Mouse (Mus musculus) induced T-regulatory cell, adult 2 months (primary cell): Measurements from ENCODE around the gene 4933425L06Rik.
A peak's percentile ranks its signal among the peaks of the same experiment; 100 is the strongest.

Experiments
- DNase-seq: peaks from one replicate; pipeline ENCODE4 v3.0.0-alpha.2; 2012; ENCODE audit warnings: low read depth

Gene 4933425L06Rik

DNA sequence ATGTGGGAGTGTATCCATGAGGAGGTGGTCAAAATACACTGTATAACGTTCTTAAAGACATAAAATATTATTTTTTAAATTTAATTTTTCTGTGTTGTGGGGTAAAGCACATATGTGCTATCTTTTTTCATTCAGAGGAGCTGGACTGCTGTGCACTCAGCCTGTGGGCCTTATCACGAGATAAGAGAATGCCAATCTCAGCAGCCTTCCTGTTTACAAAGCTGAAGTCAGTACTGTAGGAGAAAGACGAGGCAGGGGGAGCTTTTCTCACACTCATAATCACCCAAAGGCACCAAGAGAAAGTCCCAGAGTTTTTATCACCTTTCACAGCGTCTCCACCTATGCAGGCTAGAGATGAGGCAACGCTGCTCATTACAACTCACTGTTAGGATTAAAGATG lies 52.5 kb downstream of the 4933425L06Rik start:
- DNase-seq, result no peak

DNA sequence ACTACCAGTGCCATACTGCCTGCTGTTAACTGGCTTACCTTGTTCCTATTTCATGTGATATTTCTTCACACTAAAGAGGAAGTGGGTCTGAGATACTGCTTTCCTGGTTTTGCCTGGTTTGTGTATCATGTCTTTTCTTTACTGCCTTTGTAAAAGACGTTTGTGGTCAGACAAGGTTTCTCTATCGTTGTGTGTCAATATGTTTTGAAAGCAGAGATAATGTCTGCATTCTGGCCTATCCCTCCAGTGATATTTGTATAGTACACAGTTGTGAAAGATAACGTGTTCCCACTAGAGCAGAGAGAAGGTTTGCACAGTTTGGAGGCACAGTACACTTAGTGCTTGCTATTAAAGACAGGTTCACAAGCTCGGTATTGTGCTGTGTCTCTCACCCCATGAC lies 58.0 kb downstream of the 4933425L06Rik start:
- no peak for DNase-seq

DNA sequence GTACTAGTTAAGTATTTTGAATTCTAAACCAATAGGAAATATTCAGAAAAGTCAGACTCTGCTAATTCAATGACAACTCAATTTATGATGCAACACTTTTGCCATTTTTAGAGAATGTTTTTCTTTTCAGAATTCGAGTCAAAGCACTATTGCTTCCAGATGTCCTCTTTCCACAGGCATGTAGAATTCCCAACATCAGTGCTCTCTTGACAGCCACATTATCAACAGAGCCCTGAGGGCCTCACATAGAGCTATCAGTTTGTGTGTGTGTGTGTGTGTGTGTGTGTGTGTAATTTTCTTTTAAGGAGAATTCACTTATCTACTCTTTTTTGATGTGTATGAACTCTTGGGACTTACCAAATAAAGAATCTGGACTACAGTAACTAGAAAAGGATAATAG lies 64.9 kb downstream of the 4933425L06Rik start:
- DNase-seq, result no peak

DNA sequence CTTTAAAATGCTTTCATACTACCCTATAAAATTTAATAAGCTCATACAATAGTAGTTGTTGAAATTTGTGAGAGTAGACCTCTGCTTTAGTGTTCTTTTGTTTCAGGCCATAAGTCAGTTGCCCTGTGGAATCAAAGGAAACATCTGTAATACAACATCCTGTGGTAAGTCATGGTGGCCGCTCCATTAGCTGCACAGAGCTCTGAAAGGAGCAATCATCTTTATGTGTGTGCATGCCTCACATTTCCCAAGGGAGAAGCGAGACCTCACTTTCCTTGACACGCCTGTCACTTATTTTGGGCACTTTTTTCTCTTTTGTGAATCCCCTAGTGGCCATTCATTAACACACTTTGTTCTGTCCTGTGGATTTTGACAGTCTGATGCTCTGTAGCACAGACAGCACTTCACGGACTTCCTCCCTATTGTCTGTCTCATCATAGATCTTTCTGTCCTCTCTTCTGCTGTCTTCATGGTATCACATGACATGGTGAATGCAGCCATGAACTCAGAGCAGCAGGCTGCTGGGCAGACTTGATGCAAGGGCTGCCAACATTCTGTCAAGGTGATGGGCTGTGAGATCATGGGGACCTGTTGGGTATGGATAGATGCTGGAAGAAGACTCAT lies 66.0 kb downstream of the 4933425L06Rik start:
- no peak for DNase-seq

DNA sequence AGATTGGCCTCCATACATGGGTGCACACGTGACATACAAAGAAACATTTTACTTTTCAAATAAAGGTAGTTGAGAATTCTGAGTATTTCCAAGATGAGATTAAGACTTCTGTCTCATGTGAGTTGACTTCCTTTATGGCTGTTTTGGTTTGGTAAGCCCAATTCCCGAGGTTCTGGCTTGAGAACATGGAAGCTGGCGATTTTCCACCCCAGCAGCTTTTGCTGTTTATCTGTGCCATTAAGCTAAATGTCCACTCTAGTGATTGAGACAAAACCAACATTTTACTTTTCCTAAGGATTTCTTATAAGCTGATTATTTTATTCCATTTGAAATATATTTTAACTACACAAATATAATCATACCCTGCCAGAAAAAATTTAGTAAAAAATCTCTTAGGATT lies 68.1 kb downstream of the 4933425L06Rik start:
- DNase-seq, result no peak

DNA sequence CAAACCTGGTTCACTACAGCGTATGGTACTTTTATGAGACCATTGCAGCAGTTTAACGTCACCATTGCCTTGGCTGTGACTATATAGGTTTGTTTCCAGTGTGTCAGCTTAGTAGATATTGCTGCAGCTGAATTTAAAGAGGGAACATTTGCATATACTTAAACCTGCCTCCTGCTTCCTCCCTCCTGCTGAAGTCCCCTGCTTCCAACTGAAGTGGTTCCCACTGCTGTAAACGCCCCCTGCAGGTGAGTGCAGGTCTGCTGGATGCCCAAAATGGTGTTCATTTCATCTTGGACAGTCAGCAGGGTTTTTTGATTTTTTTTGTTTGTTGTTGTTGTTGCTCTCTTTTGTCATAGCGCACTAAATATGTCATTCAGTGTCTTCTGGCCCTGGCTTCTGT lies 72.0 kb downstream of the 4933425L06Rik start:
- DNase-seq, result peak; percentile 14

DNA sequence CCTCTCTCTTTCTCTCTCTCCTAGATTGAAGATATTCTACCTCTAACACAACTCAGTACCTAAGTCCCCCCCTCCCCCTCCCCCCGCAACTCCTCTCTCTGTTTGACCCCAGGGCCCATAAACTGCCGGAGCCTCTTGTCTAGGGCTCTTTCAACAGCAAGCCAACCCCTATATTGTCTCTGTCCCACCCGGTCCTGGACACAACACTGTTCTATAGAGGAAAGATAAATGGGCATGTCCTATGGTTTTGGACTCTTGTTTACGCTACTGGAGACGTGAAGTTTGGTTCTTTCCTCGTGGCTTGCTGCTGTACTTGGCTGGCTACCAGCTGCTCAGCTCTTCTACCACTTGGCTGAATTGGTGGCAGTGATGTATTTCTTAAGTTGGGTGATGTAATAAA lies 83.5 kb downstream of the 4933425L06Rik start:
- DNase-seq, result no peak
